Mouse (Mus musculus) adrenal gland, postnatal 25 days (tissue): Measurements from ENCODE around the gene Trappc3. TPM values are rescaled to one million over a fixed set of nuclear protein-coding genes. Genes with fewer than 3 reads are reported as not detected.

Experiments used
- DNase-seq: peaks from one replicate; pipeline ENCODE4 v3.0.0; 2021; ENCODE audit warnings: mixed read lengths
- total RNA-seq: library from RNA; stranded (reverse); gene quantifications from 2 replicates; pipeline ENCODE4 v1.2.3, GENCODE M21; 2021

Gene Trappc3
- total RNA-seq, 1 experiment from 2014 or later, result 93.9 TPM

DNA sequence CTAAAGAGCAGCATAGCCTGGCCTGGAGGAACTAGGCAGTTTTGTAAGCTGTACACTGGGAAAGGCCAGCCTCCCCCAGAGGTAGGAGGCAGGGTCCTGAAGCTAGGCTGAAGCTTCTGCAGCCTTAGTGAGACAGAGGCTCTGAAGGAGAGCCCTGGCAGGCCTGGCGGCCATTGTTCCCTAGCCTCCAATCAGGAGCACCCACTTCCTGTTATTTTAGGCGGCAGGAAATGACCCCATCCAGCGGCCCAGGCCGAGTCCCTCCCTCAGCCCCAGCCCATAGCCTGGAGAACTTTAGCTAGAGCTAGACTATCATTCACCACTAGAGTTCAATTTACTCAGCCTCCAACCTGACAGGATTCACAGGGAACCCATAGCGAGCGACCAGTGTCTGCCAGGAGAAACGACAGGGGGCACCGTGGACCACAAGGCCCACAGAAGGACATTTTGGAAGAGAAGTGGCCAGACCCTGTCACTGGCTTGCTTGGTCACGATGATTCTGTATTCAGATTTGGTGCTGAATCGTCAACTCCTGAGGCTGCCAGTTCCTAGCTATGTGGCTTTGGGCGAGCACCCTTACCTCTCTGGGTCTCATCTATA, 10.4 kb upstream of the Trappc3 start:
- no peak for DNase-seq

DNA sequence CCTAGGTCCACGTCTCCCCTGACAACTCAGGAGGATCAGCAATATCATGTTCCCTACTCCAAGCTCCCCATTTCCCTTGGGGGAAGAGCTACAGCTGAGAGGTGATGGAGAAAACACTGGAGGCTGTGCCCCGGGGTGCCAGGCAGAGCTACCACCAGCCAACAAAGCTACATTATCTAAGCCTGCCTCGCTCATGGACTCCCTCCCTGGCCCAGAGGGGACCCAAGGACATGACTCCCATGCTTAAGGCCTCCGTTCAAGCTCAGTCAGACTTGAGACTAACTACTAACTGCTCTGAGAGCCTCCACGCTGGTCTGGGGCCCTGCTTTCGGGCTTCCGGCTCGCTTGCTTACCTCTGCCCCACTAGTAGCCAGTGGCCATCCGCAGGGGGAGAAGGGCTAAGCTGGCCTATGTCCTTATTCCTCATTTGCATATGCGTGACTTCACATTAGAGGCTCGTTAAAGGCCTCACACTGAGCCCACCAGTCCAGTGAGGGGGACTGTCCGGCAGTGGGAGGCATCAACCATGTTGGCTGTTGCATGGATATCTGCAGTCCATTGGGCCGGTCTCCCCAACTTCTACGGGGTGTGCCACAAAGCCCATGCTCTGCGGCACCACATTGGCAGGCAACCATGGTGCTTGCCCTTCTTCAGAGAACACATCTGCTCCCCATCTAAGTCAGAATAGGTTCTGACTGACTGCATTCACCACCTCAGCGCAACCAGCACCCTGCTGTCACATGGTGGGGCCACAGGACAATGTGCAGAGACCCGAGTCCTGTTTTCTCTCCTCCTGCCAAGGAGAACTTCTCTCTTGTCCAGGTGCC, 9.5 kb upstream of the Trappc3 start:
- DNase-seq, result no peak

DNA sequence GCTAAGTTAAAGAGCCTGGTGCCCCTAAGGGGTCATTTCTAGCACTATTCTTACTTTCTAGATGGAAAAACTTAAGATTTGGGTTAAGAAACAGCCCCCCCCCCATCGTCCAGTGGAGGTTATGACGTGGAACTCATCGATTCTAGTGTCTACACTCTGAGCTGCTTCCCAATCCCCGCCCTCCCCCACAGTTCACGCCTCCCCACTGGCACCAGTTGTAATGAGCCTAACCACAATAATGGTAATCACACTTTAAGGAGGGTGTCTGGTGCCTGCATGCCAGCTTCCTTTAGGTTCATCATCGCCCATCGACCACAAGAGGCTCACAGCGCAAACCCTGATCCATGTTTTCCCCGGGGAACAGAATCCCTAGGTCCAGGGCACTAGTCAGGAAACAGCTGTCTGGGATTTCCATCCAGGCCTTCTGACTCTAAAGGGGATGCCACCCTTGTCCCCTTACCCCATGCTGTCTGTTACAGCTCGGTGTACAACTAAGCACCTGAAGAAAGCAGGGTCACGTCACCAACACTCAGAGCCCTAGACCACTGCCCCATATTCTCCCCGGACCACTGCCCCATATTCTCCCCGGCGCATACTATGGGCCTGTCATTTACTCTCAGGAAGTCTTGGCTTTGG, 8.4 kb upstream of the Trappc3 start:
- no peak for DNase-seq

DNA sequence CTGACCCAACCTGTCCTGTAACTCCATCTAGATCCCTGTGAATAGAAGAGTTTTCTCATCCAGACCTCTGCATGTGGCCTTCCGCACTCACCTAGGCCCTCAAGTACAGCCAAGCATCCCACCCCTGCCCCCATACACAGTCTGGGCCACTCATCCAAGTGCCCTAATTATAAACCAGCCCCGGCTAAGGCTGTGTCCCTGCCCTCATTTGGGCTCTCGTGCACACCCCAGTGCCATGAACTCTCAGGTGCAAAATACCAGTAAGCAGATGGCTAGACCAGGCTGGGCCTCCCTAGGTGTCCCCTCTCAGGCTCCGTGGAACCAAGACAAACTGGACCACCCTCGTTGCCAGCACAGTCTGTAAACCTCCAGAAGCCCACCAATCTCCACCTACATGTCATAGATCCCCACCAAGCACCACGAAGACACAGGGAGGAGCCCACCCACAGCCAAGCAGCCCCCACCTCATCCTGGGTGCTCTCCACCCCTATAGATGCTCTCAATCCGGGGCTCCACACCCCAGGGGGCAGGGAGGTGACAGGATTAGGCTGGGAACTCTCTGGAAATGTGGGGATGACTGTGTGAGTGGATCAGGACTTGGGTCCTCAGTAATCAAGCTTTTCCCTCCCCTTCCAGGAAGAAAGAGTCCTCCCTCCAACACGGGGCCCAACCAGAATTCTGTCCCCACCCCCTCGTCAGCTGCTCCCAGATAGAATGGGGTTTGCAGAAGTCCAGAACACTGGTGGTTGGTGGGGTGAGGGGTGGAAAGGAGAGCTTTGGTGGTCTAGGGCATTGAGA, 7.6 kb upstream of the Trappc3 start:
- DNase-seq, result no peak

DNA sequence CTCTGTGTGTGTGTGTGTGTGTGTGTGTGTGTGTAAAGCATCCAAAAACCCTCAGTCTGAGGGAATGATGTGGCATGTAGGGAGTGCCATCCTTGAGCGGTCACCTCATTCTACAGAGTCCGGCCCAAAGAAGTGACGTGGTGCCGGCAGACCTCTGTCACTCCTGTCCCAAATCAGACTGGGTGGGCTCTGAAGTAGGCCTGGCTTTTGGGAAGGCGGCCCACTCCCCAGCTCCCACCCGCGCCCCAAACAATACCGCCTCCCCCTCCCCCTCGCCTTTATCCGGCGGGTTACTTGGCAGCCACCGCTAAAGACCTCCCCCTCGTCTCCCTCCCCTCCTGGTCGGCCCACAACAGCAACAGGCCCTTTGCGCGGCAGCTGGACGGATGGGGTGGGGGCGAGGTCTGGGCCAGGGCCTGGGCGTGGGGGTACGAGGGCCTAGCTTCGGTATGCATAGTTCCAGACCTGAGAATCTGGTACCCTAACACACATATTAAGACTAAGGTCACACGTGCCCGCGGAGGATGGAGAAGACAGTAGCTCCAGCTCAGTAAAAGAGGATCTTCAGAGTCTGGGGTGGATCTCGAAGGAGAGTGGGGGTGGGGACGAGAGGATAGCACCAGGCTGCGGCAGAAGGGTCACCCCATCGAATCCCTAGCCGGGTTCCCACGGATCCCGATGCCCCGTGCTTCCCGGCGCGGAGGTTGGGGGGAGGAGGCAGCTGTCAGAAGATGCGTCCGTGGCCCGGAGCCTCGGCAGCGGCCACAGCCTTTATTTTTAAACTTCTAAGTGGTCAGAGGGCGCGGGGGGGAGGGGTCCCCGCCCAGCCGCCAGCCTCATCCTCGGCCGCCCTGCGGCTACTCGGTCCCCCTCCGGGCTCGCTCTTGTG, 6.8 kb upstream of the Trappc3 start:
- DNase-seq, result no peak

DNA sequence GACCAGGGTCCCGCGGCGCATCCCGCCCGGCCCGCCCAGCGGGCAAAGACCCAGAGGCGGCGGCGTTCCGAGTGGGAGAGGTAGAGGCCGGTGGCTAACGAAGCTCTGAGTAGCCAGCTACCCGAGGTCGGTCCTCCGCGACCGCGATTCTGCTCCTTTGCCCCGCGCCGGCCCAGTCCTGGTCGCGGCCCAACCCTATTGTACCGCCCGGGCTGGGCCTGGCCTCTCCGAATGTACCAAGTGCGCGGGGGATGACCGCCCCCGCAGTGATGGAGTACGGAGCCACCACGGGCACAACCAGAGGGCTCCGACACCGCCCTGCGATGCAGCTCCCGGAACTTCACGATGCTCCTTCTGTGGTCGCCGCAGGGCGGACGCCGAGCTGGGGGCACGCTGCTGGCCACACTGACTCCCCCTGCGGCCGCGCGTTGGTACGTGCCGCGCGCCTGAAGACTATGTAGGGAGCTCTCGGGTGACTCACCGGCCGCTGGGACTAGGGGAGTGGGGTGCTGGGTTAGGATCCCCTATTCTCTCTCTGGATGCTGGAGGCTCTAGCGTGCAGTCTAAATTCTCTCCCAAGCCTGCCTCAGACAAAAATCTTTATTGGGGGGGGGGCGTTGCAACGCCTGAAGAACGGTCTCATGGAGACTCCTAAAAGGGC, 5.9 kb upstream of the Trappc3 start, which contains the start of gene Map7d1:
Map7d1 (minus strand) TSS at position 213 of the 661 bp plus-strand sequence.
- DNase-seq, result peak; percentile 91

DNA sequence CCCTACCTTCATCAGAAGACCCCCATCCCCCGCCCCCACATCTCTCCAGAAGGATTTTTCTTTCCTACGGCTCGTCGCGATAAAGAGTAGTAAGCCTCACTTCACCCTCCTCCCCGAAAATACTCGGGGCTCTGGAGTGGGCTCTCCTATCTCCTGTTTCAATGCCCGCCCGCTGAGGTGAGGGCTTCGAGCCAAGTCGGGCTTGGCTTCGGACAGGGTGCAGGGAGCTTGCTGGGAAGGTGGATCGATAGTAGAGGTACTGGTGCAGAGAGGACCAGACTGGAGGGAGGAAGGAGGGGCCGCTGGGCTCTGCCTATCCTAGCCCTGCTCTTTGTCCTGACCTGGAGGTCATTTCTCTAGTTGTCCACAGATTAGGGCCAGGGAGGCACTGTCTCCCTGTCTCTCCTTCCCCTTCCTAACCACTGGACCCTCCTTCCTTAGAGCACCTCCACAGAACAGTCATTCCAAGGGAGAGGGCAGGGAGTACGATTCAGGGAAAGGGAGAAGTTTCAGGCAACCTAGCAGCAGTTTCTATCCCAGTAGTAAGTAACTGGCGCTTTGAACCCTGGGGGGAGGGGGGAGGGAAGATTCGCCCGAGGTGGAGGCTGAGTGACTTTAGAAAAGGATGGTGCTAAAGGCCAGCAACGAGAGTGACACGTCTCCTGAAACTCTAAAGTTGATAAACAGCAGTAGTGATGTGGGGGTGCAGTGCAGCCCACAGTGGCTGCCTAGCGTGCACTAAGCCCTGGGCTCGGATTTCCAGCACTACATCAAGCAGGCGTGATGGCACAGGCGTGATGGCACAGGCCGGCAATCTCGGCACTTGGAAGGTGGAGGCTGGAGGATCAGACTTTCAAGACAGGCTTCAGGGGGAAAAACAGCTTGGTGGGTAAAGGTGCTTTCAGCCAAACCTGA, 4.9 kb upstream of the Trappc3 start:
- peak; percentile 66 for DNase-seq

DNA sequence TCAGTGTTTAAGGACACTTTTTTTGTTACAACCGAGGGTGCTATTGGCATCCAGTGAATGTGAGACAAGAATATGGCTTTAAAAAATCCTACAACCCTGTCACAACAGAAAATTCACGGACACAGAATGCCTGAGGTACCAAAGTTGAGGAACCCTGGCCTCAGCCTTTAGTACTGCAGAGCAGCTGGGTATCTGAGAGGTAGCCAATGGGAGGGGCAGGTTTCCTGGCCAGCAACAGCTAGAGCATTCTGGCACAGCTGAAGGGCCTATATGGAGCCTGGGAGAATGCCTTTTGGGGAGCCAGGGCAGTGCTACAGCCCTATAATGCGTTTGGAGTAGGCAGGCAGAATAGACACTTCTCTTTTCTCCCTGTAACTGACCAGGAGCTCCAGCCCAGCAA, 3.1 kb upstream of the Trappc3 start:
- DNase-seq, result no peak

DNA sequence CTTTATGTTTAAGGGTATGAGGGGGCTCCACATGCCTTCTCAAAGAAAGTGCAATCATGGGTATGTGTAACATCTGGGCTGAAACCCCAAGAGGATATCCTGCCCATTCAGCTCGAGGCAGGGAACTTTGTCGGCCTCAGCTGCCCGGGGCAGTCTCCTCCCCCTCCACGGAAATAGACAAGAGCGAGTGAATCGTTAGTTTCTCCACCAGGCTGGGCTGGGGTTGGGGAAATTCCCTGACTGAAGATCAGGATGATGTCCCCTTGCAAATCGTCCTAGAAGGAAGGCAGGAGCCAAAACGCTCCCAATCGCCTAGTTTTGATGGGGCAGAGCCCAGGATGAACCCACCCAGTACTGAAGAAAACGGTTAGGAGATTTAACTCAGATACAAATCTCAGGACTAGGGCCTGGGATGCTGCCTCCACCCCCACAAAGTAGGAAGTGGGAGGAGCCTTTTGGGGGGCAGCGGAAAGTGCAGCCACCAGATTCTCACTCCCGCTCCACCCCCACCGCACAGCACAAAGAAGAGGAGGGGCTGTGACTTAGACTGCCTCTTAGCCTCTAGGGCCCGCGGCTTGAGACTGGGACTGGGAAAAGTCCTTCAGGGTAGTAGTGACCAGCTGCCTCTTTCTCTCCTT, 2.5 kb upstream of the Trappc3 start:
- DNase-seq, result peak; percentile 74

DNA sequence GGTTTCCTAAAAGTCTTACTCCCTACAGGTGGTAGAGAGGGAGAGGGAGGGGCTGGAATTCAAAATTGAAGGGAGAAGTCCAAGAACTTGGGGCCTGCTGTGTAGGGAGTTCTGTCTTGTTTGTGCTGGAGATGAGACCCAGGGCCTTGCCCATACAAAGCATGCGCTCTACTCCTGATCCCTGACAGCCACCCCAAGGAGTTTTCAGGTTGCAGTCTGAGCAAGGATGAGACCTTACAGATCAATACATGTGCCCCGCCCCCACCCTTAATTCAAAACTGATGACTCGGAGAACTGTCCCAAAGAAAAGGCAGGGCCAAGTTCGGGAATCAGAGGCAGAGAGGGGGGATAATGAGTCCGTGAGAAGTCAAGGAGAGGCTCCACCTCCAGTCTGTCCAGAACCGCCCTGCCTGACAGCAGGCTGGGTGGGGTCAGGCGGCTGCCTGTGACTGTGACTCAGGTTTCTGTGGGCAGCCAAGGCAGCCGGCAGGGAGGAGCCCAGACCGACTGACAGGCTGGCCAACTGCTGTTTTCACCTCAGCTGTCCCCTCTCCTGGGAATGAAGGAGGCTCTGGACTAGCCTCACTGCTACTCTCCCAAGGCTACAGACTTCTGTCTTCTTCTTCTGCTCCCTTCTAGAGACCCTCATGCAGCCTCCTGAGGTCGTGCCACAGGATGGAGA, 1.5 kb upstream of the Trappc3 start:
- peak; percentile 79 for DNase-seq

DNA sequence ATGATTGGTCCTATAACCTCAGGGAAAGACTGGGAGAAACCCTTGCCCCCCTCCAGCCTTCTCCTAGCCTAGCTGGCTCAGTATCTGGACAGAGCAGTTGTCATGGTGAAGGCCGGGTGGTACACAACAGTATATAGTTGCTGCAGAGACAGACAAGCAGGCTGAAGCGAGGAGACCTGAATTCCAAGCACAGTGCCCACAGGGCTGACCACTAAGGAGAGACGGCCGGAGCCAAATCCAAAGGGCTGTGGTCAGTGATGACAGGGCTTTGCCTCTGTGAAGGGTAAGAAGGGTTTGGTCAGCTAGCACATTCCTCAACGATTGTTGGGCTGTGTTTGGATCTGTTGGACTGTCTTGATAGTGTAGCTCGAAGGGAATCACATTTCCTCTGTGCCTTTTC, 859 bp upstream of the Trappc3 start:
- DNase-seq, result no peak

DNA sequence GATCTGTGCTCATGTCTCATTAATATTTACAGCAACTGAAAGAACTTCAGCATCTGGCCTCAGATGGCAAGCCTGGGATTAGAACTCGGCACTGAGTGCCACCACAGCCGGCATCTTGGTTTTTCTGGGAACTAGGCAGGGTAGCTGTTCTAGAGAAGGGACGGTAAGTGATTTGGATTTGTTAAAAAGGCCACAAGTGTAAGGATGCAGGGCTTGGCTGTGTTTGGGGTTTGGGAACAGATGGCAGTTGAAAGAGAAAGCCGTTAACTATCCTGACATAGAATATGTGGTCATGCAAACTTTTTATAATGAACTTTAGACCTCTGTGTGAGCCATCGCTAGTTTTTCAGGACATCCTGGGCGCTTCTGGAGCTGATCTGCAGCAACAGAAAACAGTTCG, 450 bp upstream of the Trappc3 start:
- DNase-seq, result no peak

DNA sequence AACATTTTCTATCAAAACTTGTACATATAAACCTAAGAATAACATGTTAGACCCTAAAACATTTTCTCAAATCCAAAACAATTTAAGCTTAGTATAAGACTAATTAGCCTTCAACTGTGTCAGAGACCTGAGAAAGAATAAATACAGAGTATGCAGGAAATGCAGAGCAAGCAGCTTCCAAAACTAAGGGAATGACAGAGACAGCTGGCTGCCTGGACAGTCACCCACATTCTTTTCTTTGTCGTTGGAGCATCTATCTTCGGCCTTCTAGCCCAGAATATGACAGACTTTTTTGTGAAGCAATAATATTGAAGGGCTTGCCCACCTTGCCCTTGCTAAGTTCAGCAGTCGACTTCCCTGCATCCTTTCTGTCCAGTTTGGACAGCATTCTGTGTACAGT, 7.2 kb downstream of the Trappc3 start:
- no peak for DNase-seq

DNA sequence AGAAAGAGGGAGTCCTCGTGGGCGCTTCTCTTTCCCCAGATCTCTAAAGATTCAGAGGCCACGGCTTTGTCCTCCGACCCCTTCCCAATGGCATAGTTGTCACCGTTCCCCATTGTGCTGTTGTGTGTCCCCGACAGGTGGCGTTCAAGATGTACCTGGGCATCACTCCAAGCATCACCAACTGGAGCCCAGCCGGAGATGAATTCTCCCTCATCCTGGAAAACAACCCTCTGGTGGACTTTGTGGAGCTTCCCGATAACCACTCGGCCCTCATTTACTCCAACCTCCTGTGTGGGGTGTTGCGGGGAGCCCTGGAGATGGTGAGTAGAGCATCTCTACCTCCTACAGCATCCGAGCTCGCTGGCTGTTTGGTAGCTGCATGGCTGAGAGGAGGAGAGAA, 11.6 kb downstream of the Trappc3 start:
- DNase-seq, result no peak

DNA sequence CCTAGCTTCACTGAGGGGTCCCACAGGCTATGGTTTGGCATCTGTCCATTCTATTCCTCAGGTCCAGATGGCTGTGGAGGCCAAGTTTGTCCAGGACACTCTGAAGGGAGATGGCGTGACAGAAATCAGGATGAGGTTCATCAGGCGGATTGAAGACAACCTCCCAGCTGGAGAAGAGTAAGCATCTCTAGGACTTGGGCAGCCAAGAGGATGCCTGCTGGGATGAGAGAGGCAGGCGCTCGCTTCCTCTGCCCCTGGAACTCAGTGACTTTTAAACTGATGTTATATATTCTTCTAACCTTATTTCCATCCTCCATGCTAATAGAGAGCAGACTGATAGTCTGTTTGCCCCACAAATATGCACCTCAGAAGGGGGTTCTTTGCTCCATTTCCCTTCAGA, 13.0 kb downstream of the Trappc3 start:
- DNase-seq, result no peak

DNA sequence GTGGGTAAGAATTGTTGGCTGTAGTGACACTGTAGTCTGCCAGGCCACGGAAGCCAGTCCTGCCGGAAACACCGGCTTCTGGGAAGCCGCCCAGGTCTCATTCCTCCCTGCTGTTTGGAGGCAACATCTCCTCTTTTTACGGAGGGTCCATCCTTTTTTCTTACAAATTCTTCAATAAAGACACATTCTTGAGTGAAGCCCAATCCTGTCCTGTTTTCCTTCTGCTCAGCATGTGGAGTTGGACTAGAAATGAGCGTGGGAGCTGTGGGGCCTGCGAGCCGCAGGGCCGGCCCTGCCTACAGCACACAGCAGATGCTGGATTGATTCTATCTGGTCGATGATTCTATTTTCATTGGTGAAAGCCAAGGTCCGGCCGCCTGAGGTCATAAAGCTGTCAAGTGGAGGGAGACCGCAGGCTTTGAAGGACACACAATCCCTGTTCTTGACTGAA, 13.6 kb downstream of the Trappc3 start:
- DNase-seq, result peak; percentile 47

DNA sequence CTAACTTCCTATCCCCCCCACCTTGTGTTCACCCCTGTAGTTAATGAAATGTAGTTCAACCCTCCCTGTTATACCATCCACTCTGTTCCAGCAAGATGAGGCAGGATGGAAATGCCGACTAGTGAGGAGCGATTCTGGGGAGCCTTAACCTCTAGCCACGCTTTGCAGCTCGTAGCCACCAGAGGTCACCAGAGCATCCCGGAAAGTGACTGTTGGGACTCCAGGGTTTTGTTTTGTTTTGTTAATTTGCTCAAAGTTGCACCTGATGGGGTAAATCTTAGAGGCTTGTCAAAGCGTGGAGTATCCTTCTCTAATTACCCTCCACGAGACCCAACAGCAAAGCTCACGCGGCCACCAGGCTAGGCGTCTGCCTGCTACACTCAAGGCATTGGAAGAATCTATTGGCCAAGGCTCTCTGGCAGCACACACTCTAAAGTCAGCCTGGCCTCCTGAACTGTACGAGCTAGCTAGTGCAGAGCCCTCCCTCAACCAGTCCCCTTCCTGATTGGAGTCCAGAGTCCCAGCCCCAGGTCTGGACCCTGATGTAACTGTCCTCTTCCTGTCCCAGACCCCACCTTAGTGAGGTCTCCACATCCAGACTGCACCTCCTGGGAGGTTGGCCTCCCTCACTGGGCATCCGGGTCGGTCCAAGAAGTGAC, 15.9 kb downstream of the Trappc3 start:
- DNase-seq, result peak; percentile 48

DNA sequence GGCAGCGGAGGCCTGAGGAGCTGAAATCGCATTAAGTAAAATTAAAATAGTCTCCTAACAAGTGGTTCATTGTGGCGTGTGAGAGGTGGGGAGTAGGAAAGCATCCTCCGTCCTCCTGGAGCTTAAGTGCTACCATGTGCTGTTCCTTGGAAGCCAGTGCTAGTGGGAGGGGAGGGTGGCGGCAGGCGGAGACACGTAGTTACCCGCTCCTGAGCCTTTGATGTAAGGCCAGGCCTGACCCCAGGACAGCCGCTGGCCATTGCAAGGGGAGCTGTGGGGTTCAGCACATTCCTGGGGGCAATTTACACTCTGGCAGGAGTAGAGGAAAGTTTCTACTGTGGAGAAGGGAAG, 16.4 kb downstream of the Trappc3 start:
- no peak for DNase-seq
